Mouse (Mus musculus) cerebellum, adult 9-10 months (tissue): ENCODE data around the gene Msto1.
"Not testable (repeated sequence)": the region's sequence is repeated elsewhere in the genome, so short reads cannot be mapped to it uniquely, and the experiment has no call there.

ENCODE experiments used
- DNase-seq: peaks from one replicate; pipeline ENCODE4 v3.0.0; 2022

The Msto1 gene

DNA sequence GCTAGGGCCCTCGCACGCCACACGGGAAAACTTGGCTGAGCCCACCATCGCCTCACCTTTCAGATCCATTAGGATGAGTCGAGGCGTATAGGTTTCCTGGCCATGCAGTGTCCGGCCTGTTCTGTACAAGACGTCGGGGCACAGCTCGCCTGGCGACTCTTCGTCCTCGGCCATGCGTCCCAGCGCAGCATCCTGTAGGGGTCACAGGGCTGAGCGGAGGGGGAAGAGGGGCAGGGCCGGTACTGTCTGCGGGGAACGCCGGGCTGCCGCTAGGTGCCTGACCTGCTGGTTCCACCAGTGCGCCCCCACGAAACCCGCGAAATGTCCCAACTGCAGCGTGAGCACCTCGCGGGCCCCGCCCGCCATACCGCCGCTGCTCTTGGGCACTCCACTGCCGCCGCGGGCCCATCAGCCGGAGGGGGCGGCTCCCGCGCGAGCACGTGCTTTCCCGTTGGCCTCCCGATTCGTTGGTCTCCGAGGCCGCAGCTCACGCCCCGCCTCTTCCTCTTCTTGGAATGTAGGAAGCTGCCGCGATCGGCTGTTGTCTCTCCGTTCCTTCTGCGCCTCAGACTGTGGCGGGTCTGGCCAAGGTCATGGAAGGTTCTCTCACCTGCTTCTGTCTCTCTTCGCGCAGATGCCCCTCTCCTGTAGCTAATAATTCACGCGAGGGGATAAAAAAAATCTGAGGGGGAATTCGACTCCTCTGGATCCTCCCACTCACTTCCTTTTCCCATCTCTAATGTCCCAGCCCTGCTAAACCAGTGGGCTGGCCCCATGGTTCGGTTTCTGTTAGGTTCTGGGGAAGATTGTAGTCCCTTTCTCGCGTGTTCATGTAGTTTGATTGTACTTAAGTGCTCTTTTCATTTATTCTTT is at the start of gene Msto1:
Msto1 (minus strand) TSS at position 489 of the 873 bp plus-strand sequence.
- peak; percentile 91 for DNase-seq

- not testable (repeated sequence) for DNase-seq
Observed at GRCm38 (mm10) chr3:88963211-88963610, 49.4 kb upstream of the Msto1 start.

DNA sequence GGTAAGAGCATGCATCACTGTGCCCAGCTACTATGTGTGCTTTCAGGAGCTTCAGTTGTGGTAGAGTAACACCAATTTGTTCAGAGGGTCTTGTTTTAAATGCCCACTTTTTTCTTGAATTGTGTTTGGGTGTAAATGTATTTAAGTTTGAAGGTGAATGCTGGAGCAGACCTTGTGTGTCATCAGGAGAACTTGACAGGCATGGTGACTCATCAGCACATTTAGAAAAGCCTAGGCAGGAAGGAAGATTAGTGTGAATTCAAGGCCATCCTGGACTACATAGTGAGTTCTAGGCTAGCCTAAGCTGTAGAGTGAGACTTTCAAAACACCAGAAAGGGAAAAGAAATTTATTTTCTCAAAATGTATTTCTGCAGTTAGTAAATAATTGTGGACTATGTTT is 39.9 kb upstream of the Msto1 start:
- DNase-seq: no peak

DNA sequence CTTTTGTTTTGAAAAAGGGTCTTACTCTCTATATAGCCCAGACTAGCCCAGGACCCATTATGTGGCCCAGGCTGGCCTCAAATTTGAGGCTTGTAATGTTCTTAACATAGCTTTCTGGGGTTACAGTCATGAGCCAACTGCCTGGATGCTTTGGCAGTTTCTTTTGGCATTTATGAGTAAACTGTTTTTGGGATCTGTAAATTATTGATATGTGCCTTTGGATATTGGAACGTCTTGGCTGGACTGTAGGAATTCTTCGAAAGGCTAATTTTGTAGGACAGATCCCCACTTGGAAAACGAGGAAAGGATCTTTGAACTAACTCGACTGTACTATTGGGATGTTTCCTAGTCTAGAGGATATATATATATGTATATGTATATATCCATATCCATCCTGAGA is 39.4 kb upstream of the Msto1 start:
- DNase-seq: no peak

- no peak for DNase-seq
Observed at GRCm38 (mm10) chr3:88951327-88951800, 37.6 kb upstream of the Msto1 start.

DNA sequence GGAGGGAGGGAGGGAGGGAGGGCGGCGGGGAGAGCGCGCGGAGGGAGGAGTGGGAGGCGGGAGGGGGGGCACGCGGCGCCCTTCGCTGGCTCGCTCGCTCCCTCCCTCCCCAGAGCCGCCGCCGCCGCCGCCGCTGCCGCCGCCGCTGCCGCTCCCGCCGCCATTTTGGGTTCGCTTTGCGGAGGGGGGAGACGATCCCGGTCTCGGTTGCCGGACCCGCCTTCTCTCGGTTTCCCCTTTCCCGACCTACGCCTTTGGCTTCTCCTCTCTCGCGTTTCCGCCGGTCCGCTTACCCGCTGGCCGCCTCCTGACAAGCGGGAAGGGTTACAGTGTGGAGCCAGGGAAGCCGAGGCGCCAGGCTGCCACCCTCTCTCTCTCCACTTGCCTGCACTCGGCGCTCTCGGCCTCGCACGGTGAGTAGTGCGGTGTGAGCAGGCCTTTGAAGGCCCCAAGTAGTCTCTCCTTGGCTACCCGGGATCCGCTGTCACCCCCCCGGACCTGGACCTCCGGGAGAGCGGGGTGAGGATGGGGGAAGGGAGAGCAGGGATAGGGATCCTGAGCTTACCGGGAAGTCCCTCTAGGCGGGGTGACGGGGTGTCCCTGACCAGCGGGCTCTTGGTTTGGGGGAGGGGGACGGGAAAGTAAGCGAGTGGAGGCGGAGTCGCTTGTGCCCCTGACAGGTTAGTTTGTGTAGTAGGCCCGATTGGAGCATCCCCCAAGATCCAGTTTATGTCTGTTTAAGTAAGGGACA is 37.0 kb upstream of the Msto1 start, which contains the start of the genes Ash1l and Dap3:
Ash1l (plus strand) TSS at position 47 of the 751 bp plus-strand sequence.
Dap3 (minus strand) TSS at position 606 of the 751 bp plus-strand sequence.
- DNase-seq: peak; percentile 81

DNA sequence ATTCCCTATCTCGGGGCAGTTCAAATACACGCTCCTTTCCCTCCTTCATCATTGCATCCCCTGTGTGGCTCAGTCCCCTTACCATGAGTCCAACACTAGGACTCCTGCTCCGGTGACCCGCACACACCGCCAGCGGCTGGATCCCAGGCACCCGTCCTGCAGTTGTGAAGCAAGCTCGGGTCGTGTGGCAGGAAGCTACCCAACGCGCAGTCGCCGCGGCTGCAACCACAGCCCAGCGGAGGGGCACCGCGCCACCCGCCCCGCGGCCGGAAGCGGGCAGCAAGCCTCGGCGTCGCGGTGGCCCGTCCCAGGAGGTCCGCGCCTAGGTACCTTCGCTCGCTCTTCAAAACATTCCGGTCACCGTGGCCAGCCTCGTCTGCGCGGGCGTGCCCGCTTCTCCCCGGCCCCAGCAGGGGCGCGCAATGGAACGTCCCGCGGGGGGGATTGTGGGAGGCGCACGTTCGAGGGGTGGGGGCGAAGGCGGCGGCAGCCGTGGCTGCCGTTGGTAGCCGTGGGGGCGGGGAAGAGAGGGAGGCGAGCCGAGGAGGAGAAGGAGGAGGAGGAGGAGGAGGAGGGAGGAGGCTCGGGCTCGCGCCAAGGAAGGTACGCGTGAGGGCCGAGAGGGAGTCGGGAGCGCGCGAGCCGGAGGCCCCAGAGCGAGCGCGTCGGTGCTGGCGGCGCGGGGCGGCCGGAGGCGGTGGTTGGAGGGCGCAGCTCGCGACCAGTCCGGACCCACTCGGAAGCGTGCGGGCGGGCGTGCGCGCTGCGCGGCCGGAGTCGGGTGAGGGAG is 36.2 kb upstream of the Msto1 start:
- DNase-seq: peak; percentile 88

DNA sequence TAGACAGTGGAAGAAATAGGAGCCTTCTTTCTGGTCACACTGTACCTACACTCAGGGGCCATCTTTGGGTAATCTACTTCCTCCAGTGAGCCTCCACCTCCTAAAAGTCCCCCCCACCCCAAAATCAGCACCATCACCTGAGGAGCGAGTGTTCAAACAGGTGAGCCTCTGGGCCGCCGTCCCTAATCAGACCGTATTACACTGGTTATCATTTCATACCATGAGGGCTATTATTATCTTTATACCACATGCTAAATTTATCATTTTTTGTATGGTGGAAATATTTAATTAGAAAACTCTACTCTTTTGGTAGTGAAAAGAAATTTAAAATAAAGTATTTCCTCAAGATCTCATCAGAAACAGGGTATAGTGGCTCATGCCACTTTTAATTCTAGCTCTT is 30.3 kb upstream of the Msto1 start:
- DNase-seq: no peak

DNA sequence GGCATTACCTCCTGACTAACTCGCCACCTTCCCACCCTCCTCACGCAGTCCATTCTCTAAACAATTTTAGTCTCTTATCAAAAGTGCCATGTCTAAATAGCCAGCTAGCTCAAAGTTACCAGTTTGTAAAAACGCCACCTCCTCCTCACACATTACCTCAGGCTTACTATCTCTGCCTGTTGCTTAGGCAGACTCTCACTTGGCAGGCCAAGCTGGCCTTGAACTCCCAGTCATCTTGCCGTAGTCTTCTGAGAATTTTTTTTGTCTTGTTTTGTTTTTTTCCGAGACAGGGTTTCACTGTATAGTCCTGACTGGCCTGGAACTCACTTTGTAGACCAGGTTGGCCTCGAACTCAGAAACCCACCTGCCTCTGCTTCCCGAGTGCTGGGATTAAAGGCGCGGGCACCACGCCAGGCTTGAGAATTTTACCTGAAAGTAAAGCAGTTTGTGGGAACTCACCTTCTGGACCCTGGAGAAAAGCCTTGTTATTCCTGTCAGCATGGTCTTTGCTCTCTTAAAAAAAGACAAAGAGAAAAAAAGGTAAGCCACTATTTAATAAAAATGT is 28.6 kb upstream of the Msto1 start:
- no peak for DNase-seq

GRCm38 (mm10) chr3:88939749-88940148 is 25.9 kb upstream of the Msto1 start:
- peak; percentile 68 for DNase-seq

DNA sequence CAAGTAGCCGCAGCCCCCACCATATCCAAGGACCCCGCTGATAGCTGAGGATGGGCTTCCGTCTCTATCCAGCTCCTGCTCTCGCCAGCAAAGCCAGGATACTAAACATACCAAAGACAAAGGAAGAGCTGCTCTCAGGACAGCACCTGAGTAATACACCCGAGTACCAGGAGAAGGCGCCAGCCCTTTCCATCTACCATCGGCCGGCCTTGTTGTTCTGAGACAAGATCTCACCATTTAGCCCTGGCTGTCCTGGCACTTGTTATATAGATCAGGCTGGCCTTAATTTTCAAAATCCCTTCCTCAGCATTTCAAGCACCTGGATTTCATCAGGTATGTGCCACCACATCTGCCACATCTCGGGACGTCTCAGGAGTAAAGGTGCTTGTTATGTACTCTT is 25.3 kb upstream of the Msto1 start:
- no peak for DNase-seq

GRCm38 (mm10) chr3:88929501-88929900 is 15.7 kb upstream of the Msto1 start:
- no peak for DNase-seq

DNA sequence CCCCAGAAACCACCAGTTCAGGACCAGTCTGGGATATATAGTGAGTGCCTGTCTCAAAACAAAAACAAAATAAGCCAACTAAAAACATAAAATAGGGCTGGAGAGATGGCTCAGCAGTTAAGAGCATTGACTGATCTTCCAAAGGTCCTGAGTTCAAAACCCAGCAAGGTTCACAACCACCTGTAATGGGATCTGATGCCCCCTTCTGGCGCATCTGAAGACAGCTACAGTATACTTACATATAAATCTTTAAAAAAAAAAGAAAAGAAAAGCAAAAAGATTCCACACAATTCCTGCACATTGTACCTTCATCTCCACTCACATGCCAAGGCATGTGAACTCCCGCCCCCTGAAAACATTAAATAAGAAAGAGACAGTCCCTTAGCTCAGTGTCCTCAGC is 11.9 kb upstream of the Msto1 start:
- no peak for DNase-seq

DNA sequence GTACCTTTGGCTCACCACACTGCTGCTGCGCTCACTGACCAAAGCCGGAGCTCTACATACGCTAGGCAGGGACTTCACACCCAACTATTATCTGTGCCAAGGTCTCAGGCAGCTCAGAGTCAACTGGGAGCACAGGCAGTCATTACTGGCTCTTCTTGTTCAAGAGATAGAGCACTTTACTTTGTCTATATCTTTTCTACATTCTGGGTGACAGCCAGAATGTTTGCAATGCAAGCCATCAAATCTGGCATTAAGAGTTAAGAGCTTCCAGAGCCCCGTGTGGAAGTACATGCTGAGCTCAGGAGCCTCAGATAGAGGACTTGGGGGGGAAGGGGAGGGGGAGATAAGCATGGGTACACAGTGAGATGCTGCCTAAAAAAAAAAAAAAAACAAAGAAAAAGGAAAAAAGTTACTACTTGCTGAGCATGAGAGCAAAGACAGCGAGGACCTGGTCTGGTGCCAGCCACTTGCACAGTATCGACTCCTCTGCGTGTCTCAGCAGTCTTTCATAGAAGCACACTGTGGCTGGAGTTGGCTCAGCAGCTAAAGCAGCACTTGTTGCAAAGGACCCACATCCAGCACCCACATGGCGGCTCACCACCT is 10.3 kb upstream of the Msto1 start:
- DNase-seq: no peak

DNA sequence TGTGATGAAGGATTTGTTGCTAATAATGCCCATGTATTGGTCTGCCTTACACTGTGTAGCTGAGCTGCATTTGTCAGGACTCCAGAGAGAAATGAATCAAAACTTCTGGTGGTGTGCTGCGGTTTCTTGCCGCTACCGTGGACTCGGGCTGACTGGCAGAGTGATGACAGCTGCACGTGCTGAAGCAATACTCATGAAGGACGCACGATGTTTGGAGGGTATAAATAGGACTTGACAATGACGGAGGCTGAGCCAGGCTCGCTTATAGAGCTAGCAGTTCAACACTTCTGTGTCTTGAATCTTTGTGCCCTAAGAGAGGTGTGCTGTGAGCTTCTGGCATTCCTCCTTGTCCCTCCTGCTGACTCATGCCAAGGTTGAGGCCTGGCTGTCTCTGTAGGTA is 7.6 kb upstream of the Msto1 start:
- DNase-seq: no peak

- no peak for DNase-seq
Observed at GRCm38 (mm10) chr3:88918981-88919380, 5.2 kb upstream of the Msto1 start.

DNA sequence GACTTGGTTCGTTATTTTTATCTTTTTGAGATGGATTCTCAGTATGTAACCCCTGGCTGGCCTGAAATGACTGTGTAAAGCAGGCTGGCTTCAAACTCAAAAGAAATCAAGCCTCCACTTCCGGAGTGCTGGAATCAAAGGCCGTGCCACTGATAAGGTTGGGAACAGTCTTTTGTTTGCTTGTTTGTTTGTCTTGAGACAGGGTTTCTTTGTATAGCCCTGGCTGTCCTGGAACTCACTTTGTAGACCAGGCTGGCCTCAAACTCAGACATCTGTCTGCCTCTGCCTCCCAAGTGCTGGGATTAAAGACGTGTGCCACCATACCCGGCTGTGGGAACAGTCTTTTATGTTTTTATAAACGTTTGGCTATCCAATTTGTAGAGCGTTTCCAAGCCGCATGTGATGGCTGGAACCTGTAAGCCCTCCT is 598 bp upstream of the Msto1 start:
- no peak for DNase-seq

DNA sequence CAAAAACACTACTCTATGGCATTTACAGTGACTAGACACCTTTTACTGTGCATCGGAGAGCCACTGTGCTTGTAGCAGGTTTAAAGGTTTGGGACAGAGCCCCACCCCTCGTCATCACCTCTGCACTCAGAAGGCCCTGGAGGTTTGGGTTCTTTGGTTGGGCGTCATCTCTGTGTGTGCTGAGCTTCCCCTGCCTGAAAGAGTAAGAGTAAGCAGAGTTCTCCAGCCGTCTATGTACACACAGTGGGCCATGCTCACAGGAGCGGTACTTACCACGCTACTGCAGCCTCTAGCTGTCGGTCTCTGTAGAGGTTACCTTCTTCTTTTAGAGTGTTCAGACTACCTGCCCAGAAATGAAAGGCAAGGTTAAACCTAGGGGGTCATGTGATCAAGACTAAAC is 1.2 kb downstream of the Msto1 start:
- DNase-seq: no peak

GRCm38 (mm10) chr3:88906393-88907159 is 7.2 kb downstream of the Msto1 start:
- no peak for DNase-seq

DNA sequence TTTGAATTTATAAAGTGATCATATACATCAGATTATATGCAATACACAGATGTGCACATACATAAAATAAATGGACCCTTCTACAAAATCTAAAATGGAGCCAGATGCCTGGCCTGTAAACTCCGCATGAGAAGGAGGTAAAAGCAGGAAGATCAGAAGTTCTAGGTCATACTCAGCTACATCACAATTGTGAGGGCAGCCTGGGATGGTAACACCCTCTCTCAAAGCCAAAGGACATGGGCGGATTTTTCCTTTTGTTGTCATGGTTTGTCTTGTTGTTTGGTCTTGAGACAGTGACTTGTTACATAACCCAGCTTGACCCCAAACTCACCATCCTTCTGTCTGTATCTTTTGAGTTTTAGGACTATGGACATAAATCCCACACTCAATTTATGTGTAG is 8.1 kb downstream of the Msto1 start:
- no peak for DNase-seq

DNA sequence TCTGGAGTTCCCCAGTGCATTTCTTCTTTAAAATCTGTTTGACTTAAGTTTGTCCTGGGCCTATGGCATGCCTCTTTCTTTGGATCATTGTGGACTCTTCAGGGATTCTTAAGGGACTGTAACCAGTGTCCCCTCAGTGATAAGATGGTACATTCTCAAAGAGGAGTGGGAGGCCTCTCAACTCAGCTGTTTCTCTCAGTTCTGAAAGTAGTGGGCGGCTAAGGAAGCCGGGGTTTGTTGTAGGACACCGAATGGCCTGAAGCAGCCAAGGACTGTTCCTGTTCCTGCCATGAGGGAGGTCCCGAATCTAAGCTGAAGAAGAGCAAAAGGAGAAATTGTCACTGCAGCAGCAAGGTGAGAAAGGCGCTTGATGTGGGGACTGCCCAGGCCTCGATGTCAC is 8.6 kb downstream of the Msto1 start:
- no peak for DNase-seq
